Mouse (Mus musculus) ovary, postnatal 36 days (tissue): Measurements from ENCODE around the gene Rad9a.

ENCODE experiments used
- DNase-seq: peaks from one replicate; pipeline ENCODE4 v3.0.0; 2022; ENCODE audit warnings: low spot score, mixed read lengths

The Rad9a gene

DNA sequence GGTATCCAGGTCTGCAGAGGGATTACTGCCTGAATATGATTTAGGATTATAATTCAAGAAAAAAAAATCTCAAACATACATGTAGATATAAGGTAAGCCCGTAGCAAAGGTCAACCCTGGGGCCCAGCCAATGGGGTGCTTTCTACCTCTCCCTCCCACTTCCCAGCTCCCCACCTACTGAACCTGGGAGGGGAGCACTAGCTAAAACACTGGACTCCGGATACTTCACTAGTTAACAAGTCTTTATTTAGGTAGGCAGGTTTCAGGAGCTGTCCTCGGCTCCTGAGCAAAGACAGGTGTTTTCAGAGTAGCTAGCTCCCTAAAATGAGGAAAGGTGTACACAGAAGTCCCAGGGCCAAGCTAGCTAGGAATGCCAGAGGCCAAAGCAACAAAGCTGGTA lies 37.4 kb downstream of the Rad9a start:
- DNase-seq = no peak

DNA sequence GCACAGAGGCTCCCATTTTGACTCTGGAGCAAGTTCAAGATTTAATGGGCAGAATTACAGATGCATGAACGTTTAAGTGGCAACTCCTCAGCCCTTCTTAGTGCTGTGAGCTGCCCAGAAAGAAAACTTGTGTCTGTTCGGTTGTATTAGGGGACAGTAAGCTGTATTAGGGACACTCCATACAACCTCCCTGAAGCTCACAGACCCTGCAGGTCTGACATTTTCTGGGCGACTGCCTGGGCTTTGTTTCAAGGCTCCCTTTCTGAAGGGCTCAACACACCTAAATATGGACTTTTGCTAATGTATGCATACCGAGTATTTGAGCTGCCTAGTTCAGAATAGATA lies 37.9 kb downstream of the Rad9a start:
- DNase-seq = no peak

DNA sequence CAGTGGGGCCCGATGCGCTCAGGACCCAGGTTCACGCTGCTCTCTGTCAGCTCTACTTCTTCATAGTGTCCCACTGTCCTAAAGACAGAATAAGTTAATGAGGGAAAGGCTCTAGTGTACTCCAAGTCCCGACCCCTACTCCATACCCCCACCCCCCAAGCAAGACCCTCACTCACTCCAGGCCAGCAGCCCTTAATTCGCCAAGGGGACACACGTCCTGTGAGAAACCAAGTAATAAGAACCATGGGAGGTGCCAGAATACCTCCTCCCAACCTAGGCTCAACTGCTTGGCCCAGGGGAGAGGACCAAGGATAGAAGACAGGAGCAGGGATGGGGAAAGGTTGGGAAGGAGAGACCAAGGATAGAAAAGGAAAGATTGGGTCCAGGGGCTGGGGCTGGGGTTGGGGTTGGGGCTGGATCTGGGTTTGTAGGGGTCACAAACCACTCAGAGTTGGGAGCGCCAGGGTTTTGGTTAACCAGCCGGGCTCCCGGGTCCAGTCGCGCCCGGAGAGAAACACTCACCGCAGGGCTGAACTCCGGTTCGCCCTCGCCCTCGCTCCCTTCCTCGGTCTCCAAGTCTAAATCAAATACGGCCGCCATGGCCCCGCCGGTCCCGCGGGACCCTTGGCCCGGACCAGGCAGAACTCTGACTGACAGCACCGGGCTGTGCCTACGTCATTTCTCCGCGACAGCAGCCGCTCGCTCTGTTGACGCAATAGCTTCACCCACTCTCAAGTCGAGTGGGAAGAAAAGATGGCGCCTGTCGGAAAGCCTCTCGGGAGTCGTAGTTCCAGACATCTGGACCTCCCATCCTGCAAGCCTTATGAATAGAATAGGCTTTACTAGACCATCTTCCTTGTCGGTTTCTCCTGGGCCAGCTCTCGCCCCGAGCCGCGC lies 38.6 kb downstream of the Rad9a start, which contains the start of gene Rps6kb2:
Rps6kb2 (minus strand) TSS at position 709 of the 897 bp plus-strand sequence.
- peak; percentile 93 for DNase-seq

DNA sequence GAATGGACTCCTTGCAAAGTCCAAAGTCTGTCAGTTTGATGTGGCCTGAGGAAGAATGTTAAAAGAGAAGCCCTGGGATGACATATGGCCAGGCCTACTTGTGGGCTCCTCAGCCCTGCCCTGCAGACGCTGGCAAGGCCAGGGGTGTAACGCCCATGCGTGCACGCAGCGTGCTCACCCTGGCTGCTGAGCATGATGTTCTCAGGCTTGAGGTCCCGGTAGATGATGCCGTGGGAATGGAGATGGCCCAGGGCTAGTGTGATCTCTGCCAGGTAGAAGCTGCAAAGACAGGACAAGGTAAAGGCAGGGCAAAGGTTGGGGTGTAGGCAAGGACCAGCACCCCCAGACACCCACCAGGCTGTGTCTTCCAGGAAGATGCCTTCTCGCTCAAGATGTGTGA lies 42.4 kb downstream of the Rad9a start:
- no peak for DNase-seq

DNA sequence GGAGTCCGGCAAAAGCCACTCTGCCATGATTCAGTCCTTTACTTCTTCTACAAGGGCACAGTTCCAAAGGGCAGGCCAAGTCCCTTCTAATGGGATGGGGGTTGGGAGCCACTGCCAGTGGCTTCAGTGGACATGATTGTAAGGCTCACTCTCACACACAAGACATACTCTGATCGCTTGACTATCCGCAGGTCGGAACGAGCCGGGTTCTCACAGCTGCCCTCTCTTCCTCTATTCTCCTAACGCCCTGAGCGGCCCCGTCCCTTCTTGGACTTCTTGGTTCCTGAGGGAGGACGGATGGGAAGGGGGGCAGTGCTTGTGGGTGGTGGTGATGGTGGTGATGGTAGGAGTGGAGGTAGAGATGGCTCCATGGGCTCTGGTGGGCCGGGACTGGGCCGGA lies 44.7 kb downstream of the Rad9a start:
- DNase-seq = peak; percentile 3

DNA sequence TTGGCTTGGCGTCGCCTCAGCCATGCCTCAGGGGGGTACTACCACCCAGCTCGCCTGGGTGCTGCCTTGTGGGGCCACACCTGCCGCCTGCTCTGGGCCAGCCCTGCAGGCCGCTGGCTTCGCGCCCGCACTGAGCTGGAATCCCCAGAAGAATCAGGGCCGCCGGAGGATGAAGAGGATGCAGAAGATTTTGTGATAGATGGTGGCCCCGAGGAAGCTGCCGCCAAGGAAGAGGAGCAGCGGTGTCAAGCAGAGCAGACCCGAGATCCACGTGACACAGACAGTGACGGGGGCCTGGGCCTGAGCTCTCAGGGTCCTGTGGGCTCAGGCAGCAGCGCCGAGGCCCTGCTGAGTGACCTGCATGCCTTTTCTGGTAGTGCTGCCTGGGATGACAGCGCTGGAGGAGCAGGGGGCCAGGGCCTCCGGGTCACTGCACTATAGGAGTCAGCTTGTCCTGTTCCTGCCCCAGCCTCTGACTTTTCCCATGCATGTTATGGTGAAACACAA lies 45.3 kb downstream of the Rad9a start:
- peak; percentile 5 for DNase-seq

DNA sequence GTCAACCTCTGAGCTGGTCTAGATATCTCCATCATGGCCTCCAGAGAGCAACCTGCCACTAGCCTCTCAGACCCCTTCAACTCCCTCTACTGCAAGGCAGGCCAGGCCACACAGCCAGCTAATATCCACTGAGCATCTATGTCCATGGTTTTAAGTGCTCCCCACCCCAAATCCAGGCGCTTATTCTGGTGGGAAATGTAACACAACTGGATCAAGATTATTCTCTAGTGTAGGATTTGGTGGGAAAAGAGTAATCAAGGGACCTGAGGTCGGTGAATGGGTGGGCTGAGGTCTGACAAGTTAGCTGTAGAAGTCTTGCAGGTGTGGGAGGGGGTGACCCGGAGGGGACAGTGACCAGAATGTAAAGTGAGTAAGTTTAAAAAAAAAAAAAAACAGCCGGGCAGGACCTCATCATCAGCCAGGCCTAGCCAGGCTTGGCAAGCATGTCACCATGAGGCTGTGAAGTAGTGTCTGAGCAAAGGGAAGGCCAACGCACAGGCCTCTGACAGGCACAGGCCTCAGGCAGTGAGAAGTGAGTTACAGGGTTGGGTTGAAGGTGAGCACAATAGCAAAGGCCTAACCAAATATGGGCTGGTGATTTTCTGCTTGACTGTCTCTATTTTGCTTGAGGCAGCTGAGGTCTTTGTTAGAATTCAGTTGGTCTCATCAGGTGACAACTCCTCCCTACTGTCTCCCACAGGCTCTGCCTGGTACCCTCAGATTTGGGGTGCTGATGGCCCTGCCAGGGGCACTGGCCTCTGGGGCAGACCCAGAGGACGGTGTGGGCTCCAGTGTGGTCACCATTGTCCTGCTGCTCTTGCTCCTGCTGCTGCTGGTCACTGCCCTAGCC lies 46.0 kb downstream of the Rad9a start:
- peak; percentile 5 for DNase-seq

DNA sequence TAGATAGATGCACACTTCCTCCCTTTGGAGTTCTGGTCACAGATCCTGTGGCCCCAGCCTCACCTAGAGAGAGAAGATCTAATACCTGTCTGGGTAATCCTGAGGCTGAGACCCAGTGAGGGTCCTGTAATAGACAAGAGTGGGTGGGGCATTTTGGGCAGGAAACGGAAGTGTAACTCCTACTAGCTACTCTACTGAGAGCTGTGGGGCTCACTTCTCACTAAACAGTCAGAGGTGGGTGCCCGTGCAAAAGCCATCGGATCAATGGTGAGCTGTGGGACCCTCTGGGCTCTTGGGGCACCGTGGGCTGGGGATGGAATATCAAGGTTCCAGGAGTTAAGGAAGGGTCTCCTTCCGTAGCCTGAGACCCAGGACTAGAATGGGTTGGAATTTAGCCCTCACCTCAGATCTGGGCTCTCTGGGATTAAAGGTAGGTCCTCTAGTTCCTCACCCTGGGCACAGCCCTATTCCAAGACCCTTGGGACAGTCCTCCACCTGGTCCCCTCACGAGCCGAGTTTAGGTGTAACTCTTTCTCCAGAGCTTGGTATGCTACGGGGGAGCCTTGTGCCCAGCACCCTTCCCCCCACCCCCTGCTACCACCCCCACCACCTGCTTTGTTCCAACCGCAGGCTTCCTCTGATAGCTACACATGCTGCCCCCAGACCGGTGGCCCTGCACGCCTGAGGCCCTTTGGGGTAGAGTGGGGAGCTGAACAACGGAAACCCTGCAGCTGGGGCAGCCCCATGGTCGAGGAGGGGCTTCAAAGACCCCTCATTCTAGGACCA lies 46.8 kb downstream of the Rad9a start:
- DNase-seq = peak; percentile 4

DNA sequence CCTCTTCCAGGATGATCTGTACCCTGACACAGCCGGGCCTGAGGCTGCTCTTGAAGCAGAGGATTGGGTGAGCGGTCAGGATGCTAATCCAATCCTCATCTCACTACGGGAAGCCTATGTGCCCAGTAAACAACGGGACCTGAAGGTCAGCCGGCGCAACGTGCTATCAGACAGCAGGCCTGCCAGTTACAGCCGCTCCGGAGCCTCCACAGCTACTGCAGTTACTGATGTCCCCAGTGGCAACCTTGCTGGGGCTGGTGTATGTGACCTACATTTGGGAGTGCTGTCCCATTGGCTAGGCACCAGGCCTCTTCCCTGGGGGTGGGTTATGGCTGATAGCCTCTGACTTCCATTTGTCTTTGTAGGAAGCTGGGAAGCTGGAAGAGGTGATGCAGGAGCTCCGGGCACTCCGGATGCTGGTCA lies 48.2 kb downstream of the Rad9a start, which contains the start of gene Ptprcap:
Ptprcap (plus strand) TSS at position 373 of the 423 bp plus-strand sequence.
- peak; percentile 43 for DNase-seq

DNA sequence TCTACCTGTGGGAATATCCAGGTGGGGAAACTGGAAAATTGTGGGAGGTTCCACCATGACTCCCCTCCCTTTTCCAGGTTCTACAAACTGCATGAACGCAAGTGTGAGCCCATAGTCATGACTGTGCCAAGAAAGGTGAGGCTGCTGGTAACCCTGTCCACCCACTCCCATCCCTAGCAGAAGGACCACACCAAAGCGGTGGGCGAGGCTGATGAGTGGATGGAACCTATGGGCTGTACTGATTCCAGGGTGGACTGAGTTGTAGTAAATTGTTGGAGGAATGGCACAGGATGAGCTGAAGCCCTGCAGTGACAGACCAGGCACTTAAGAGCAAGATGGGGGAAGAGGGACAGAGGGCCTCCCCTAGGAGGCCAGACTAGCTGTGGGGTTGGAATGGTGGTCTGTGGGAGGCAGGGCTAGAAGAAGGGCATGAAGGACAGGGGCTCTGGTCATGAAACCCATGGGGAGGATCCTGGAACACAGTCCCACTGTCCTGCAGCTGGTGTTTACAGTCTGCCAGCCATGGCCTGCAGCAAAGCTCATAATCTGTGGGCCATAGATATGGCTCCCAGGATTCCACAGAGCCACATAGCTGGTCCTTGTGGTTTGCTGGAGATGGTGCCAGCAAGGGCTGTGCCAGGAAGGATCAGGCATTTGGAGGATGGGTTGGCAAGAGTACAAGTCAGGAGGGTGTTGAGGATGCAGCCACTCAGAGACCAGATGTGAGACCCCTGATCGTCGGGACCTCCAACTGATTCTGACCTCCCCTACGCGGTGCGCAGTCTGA lies 48.8 kb downstream of the Rad9a start:
- no peak for DNase-seq

DNA sequence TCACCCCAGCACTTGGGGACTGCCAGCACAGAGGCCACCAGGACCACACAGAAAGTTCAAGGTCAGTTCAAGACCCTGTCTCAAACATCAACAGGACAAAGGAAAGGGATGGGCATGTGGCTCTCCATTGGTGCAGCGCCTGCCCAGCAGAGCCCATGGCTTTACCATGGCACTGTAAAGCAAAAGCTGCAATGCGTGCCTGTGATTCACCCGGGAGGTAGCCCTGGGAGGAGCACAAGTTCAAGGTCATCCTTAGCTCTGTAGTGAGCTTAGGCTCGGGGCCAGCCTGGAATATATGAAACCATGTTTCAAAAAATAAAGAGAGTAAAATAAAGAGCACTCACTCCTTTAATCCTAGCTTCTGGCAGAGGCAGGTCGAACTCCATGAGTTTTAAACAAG lies 49.6 kb downstream of the Rad9a start:
- DNase-seq = no peak

DNA sequence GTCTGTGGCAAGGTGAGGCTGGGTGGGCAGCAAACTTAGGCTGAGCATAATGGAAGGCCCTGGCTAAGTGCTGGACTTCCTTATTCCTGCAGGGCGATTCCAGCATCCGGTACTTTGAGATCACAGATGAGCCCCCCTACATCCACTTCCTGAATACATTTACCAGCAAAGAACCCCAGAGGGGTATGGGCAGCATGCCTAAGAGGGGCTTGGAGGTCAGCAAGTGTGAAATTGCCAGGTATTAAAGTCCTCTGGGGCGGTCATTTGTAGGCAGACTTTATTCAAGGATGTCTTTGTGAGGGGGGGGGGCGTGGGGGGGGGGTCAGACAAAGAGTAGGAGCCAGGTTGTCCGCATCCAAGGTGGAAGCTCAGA lies 50.0 kb downstream of the Rad9a start:
- no peak for DNase-seq

DNA sequence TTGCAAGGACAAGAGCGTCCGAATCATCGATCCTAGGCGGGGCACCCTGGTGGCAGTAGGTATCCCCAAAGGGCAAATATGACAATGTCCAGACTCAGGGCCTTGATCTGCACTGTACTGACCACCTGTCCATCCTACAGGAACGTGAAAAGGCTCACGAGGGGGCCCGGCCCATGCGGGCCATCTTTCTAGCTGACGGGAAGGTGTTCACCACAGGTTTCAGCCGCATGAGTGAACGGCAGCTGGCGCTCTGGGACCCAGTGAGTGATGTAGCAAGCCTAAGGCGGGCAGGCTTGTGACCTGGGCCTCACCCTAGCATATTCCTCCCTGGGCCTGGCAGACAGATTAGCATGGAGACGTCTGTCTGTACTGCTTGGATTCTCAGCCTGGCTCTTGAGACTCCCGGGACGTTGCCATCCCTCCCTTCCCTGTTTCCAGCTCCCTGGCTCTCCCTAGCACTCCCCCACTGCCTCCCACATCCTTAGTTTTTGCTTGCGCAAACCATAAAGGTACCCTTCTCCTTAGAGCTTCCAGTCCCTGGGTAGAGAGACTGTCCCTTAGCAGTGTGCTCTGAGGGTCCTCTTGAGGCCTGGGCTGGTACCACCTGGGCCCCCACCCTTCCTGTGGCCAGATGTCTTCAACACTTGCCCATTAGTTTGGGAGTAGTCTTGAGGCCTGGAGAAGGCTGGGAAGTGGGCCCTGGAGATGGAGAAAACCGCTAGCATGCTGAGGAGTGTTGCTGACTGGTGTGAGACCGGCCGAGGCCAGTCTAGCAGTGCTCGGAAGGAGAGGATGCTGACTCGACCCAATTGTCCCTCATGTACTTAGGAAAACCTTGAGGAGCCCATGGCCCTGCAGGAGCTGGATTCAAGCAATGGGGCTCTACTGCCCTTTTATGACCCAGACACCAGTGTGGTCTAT lies 50.6 kb downstream of the Rad9a start:
- no peak for DNase-seq

DNA sequence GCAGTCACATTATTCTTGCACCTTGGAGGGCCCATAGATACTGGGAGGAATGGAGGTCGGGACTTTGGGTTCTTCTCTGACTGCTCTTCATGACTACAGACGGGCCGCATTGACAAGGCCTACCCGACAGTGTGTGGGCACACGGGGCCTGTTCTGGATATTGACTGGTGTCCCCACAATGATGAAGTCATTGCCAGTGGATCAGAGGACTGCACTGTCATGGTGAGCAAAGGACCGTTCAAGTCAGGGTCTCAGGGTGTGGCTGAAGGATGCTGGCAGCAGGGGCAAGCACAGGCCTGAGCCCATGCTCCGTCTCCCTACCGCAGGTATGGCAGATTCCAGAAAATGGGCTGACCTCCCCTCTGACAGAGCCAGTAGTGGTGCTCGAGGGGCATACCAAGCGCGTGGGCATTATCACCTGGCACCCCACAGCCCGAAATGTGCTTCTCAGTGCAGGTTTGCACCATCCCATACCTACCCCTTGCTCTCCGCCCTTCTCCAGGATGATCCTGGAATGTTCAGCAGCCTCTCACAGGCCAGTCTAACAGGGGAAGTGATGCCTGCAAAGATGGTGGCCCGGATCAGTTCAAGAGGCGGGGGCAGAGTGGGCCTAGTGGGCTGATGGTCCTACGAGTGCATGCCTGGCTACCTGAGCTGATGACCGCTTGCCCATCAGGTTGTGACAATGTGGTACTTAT lies 51.5 kb downstream of the Rad9a start:
- no peak for DNase-seq

DNA sequence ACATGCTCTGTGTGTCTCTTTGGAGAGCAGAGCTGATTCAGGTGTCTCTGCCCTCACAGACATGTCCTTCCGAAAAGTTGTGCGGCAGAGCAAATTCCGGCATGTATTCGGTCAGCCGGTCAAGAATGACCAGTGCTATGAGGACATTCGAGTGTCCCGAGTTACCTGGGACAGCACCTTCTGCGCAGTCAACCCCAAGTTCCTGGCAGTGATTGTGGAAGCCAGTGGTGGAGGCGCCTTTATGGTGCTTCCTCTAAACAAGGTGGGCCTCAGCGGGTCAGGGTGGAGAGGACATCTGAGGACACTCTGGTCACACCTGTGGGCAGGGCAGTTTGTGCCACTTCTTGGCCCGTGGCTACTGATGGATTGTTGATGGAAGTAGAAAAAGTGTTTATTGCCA lies 52.2 kb downstream of the Rad9a start:
- DNase-seq = no peak

DNA sequence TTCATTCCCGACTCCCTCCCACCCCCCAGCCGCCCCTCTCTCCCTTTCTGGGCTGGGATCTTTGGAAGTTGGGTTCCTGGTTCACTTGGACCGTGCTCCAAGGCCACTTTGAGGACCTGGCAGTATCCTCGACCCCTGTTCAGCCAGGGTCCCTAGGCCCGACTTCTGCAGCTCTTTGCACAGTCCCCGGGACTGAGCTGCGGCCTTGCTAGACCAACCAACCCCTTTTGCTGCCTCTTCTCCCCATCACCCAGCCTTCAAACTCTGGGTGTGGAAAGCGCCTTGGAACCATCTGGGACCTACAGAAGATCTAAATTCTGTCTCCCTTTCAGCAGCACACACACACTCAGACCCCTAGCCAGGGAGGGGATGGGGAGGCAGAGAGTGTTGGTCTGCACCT lies 52.6 kb downstream of the Rad9a start:
- no peak for DNase-seq

DNA sequence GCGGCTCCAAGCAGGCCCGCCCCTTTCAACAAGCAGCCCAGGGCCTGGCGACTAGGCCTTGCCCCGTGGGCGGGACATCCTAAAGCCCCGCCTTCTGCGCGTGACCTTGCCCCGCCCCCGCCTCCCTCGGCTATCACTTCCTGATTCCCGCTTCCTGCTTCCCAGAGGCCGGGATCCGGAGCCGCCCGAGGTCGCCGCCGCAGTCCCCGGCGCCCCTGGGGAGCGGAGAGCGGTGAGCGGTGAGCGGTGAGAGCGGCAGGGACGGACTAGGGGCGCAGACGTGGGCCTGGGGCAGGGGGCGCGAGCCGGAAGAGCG lies 53.0 kb downstream of the Rad9a start, which contains the start of gene Coro1b:
Coro1b (plus strand) TSS at position 129 of the 316 bp plus-strand sequence.
- DNase-seq = peak; percentile 99

DNA sequence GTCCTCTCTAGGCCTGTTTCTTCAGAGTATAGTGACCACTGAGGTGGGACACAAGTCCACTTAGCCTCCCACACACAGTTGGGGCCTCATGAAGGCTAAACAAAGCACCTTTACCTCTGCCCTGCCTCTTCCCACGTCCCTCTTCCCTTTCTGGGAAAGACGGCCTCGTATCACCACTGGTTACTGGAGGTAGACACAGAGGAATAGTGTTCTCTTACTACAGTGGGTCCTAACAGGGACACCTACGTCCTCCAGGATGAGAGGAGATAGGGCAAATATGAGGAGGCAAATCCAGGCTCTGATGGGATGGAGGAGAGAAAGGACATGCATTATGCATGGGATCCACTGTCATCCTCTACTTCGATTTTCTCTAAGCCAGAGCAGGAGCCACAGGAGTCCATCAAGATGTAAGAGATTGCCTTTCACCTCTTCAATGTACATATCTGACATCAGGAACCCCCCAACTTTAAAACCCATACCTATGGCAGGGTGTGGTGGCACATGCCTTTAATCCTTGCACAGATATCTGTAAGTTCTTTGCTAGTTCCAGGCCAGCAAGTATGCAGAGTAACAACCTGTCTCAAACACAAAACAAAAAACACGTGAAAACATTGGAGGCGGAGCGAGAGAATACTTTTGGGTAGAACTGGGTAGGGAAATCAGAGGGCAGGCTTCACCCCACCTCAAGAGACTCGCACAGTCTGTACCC lies 53.5 kb downstream of the Rad9a start:
- no peak for DNase-seq

DNA sequence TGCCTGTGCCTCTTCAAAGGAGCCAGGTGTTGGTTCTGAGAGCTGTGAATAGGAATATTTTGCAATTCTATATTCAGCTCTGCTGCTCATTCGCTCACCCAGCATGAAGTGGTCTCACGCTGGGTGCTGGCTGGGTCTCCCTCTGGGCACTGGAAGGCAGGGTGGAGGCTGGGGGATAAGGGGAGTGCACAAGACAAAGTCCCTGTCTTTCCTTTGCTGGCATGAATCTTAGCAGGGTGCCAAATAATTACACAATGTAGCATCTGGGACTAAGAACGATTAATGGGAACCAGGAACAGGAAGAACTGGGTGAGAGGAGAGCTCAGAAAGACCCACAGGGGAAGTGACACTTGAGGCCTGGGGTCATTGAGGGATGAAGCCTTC lies 54.4 kb downstream of the Rad9a start:
- DNase-seq = no peak
